Mouse (Mus musculus) neural tube, postnatal 0 days (tissue): ENCODE measurements around the gene Vmn2r6. TPM values are rescaled to one million over a fixed set of nuclear protein-coding genes. Genes with fewer than 3 reads are reported as not detected.

Experiments used
- polyA plus RNA-seq: library from polyadenylated mRNA; unstranded; fragments of >200 nt; fragmentation: Nextera tagmentation; extraction: Ambion mirVana; gene quantifications from 2 replicates; pipeline ENCODE4 v1.2.1, GENCODE M21; 2015

Gene Vmn2r6
- not detected in 2 replicates for polyA plus RNA-seq

GRCm38 (mm10) chr3:64565730-64566129 is at the start of gene Vmn2r6:
Vmn2r6 (minus strand) TSS chr3:64565830.

GRCm38 (mm10) chr3:64509742-64510141 is 55.9 kb downstream of the Vmn2r6 start, which contains the start of gene Vmn2r5:
Vmn2r5 (minus strand) TSS chr3:64509842.

Other genes with a start within 250 kb of the Vmn2r6 start
- not detected in 2 replicates for gene Vmn2r4, start 150.5 kb downstream of the Vmn2r6 start, polyA plus RNA-seq
- gene Vmn2r5, start 56.0 kb downstream of the Vmn2r6 start, polyA plus RNA-seq, result 0.04 TPM in 1 of 2 replicates, not detected in the other